Mouse (Mus musculus) liver, adult 2 months (tissue): ENCODE measurements around the gene Krt83.

Source experiments
- CTCF ChIP-seq: fragments of 200-500 bp; IDR thresholded peaks from 2 replicates; pipeline ENCODE4 v1.5.1; 2011; ENCODE audit warnings: low read depth, low read length, control low read depth
- POLR2A ChIP-seq: fragments of 200-500 bp; IDR thresholded peaks from 2 replicates; pipeline ENCODE4 v1.6.1; 2011; ENCODE audit warnings: low read length, control low read depth; ENCODE audit not compliant: insufficient read depth; ENCODE audit errors: extremely low read depth

- TF ChIP-seq CTCF (no peak), POLR2A (no peak)
Observed at GRCm38 (mm10) chr15:101492718-101493117, 1.4 kb upstream of the Krt83 start.
